Mouse (Mus musculus): ENCODE measurements around the gene Slc23a4. TPM values are rescaled to one million over a fixed set of nuclear protein-coding genes. Genes with fewer than 3 reads are reported as not detected.

Slc23a4 gene
- 0.21 TPM for polyA plus RNA-seq (2015; fragmentation: Illumina TruSeq; extraction: RNeasy Lipid Tissue Mini Kit (QIAGEN cat#74804); ENCODE audit: insufficient read depth, low replicate concordance)

DNA sequence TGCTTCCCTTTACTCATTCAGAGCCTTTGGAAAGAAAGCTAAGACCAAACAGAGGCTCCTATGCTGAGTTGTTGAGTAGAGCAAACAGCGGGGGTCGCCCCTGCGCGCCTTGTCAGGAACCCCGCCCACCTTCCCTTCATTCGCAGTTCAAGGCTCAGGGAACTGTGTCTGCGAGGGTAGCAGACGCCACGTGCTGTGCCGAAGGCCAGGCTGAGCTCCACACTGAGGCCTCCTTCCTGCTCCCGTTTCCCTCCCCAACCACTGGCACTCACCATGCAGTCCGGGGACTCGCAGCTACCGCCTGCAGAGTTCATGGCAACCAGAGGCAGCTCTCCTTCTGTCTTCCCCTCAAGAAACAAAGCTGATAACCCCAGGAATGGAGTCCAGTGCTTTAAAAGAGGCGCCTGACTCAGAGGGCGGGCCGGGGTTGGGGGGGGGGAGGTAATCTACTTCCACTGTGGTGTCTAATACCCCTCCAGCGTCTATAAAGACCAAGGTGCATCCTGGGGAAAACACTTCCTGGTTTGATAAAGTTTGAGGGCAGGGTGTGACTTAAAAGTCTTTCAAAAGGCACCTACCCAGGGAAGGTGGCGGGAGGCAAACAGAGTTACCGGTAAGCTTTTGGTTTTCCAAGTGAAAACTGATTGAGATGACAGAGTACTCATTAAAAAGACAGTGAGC is at the start of gene Slc23a4:
Slc23a4 (minus strand) TSS at position 324 of the 681 bp plus-strand sequence.

DNA sequence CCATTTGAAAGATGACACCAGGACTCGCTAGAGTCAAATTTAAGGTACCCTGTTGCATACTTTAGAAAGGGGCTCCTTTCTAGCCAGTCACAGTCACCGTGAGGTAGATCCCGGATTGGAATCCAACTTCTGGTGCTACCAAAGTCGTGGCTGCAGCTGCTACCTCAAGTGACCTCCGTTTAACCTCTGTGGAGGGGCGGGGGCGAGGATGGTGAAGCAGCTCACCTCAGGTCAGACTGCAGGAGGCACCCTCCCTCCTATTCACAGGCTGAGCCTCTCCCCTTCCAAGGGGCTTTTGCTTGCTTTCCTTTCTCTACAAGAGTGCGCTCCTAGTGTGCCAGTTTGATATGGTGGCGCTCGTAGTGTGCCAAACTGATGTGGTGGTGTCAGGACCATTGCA is 68.2 kb downstream of the Slc23a4 start, which contains the start of gene Stra8:
Stra8 (plus strand) TSS at position 208 of the 400 bp plus-strand sequence.

DNA sequence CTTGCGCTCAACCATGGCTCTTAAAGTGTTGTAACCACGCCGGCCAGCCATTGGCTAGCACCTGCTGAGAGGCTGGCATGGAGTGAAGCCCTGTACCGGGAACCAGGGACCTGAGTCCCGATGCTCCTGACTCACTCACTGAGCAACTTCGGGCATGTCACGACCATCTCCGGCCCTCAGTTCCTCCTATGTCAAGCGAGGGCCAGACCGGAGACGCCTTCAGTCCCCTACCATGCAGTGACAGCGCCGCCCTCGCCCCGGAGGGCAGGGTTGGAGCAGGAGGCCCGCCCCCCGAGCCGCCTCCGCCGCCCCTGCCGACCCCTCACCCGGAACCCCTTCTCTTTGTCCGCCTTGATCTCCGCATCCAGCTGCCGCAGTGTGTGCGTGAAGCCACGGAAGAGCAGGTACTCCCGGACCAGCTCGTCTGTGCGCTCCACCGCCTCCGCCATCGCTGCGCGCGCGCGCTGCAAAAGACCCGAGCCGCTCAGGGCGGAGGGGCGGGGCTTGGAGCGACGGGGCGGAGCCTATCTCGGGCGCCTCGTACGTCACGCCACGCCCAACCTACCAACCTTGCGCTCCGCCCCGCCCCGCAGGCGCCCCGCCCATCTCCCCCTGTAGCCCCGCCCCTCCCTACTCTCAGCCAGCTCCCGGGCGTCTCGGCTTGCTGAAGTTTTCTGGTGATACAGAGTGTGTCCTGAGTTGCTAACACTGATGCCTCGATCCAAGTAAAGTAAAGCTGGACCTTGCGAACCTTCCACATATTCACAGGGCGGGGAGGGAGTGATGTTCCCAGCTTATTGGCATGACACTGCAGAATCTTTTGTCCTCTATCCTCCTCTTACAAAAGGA is 77.6 kb downstream of the Slc23a4 start, which contains the start of gene Wdr91:
Wdr91 (minus strand) TSS at position 506 of the 849 bp plus-strand sequence.

Other genes starting within 250 kb of the Slc23a4 start
- gene Agbl3, start 208.0 kb downstream of the Slc23a4 start, polyA plus RNA-seq (2015; fragmentation: Illumina TruSeq; extraction: RNeasy Lipid Tissue Mini Kit (QIAGEN cat#74804); ENCODE audit: insufficient read depth, low replicate concordance) = 8.9 TPM
- 14.0 TPM for gene Tmem140, start 125.3 kb downstream of the Slc23a4 start, polyA plus RNA-seq (2015; fragmentation: Illumina TruSeq; extraction: RNeasy Lipid Tissue Mini Kit (QIAGEN cat#74804); ENCODE audit: insufficient read depth, low replicate concordance)
- gene Cyren, start 110.3 kb downstream of the Slc23a4 start, polyA plus RNA-seq (2015; fragmentation: Illumina TruSeq; extraction: RNeasy Lipid Tissue Mini Kit (QIAGEN cat#74804); ENCODE audit: insufficient read depth, low replicate concordance) = 15.4 TPM
- 44.7 TPM for gene Wdr91, start 77.5 kb downstream of the Slc23a4 start, polyA plus RNA-seq (2015; fragmentation: Illumina TruSeq; extraction: RNeasy Lipid Tissue Mini Kit (QIAGEN cat#74804); ENCODE audit: insufficient read depth, low replicate concordance)
- 0.54 TPM for gene Stra8, start 68.2 kb downstream of the Slc23a4 start, polyA plus RNA-seq (2015; fragmentation: Illumina TruSeq; extraction: RNeasy Lipid Tissue Mini Kit (QIAGEN cat#74804); ENCODE audit: insufficient read depth, low replicate concordance)
- 36.3 TPM for gene Cnot4, start 145.3 kb upstream of the Slc23a4 start, polyA plus RNA-seq (2015; fragmentation: Illumina TruSeq; extraction: RNeasy Lipid Tissue Mini Kit (QIAGEN cat#74804); ENCODE audit: insufficient read depth, low replicate concordance)
- 46.3 TPM for gene Nup205, start 189.0 kb upstream of the Slc23a4 start, polyA plus RNA-seq (2015; fragmentation: Illumina TruSeq; extraction: RNeasy Lipid Tissue Mini Kit (QIAGEN cat#74804); ENCODE audit: insufficient read depth, low replicate concordance)

Data from spleen, adult 10 weeks (tissue).